8 mouse cellular contexts compared by ENCODE assay signal in the genomic region with DNA sequence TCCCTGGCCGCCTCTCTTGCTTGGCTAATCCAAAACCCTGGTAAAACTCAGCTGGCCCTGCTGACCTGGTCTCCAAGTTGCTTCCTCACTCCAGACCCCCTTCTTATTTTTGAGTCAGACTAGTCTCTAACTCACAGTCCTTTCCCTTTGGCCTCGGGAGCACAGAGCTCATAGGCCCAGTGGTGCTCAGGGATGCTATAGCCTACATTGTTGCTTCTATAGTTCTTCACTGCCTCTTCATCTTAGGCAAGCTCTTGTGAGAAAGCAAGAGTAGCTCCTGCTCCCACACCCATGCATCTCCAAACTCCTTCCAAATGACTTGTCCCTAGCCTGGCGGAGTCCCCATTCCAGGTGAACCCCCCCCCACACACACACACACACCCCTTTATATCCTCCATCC. TPM values are rescaled to one million over a fixed set of nuclear protein-coding genes. Genes with fewer than 3 reads are reported as not detected.
A peak's percentile ranks its signal among the peaks of the same experiment; 100 is the strongest.
DNase-seq lines count a peak whose midpoint lies in the region; ATAC-seq and TF ChIP-seq lines count a peak whose summit lies in the region.

No protein-coding gene starts in this region.

- peak overlapping the region; percentile 89 for H3K4me3 ChIP-seq in kidney, adult 2 months (ENCODE audit: insufficient read depth, low read depth, low read length)
- peak overlapping the region; percentile 97 for H3K4me3 ChIP-seq in bone marrow, adult 2 months (replicated peaks; ENCODE audit: control insufficient read depth, low read depth, low read length)
- peak overlapping the region; percentile 88 for H3K4me3 ChIP-seq in heart, embryonic 16.5 days (ENCODE audit: low read length)
- peak overlapping the region; percentile 91 for H3K4me3 ChIP-seq in liver, embryonic 15.5 days (replicated peaks)

- peaks cover 3% of the 10 kb centered on the region; the same call in 1 of the 2 replicates for H3K36me3 ChIP-seq in kidney, adult 2 months (ENCODE audit: control insufficient read depth, insufficient read depth, low read length)
- H3K36me3 ChIP-seq in heart, embryonic 16.5 days (ENCODE audit: control insufficient read depth, insufficient read depth), result peaks cover 18% of the 10 kb centered on the region
- peaks cover 34% of the 10 kb centered on the region for H3K36me3 ChIP-seq in liver, embryonic 15.5 days (replicated peaks)

- no peak for ATAC-seq in heart, embryonic 16.5 days (replicated peaks; ENCODE audit: extremely low read depth, insufficient read depth, low FRiP score)
- ATAC-seq in liver, embryonic 15.5 days (ENCODE audit: insufficient read depth), result no peak

- no peak overlapping the region for H3K27ac ChIP-seq in kidney, adult 2 months (ENCODE audit: insufficient read depth, low read depth, low read length)
- H3K27ac ChIP-seq in bone marrow, adult 2 months (ENCODE audit: control insufficient read depth, insufficient read depth, low read depth, low read length, poor library complexity), result no peak overlapping the region
- no peak overlapping the region for H3K27ac ChIP-seq in heart, embryonic 16.5 days (ENCODE audit: low read length)
- H3K27ac ChIP-seq in liver, embryonic 15.5 days (replicated peaks), result 0 out of 2 replicates have a peak overlapping the region, but pooled peaks have one; percentile 81

- H3K9me3 ChIP-seq in heart, embryonic 16.5 days (replicated peaks; ENCODE audit: control insufficient read depth, low read length), result no peaks in the 10 kb centered on the region
- H3K9me3 ChIP-seq in liver, embryonic 15.5 days (replicated peaks), result no peaks in the 10 kb centered on the region

- peak overlapping the region; percentile 83 for H3K4me2 ChIP-seq in heart, embryonic 16.5 days (ENCODE audit: low read depth, low read length)
- H3K4me2 ChIP-seq in liver, embryonic 15.5 days, result peak overlapping the region; percentile 84

- 45% methylated on average over 3 of the region's 3 CpGs for WGBS in kidney, adult 2 months
- WGBS in bone marrow, adult 2 months, result 67% methylated on average over 3 of the region's 3 CpGs
- WGBS in heart, embryonic 16.5 days, result 60% methylated on average over 3 of the region's 3 CpGs
- WGBS in liver, embryonic 15.5 days (ENCODE audit: insufficient replicate concordance), result 42% methylated on average over 3 of the region's 3 CpGs

- intact Hi-C loops in left cerebral cortex, postnatal 36 days (cut with DNase I), result loop anchor here (10.0 kb wide), 1 partner anchor 123 kb away; no protein-coding TSS in a partner anchor

- DNase-seq in kidney, adult 2 months, result no peak
- DNase-seq in kidney, postnatal 36 days, result no peak
- DNase-seq in spleen, postnatal 14 days (ENCODE audit: low spot score in 2 of 2), result no peak
- DNase-seq in ovary, adult 18-20 months (ENCODE audit: low spot score), result no peak
- DNase-seq in left cerebral cortex, postnatal 36 days (ENCODE audit: low spot score in 2 of 2), result no peak

- H3K27me3 ChIP-seq in kidney, adult 2 months (replicated peaks; ENCODE audit: control insufficient read depth, insufficient read depth, low read length), result no peaks in the 10 kb centered on the region
- H3K27me3 ChIP-seq in heart, embryonic 16.5 days (ENCODE audit: control insufficient read depth, insufficient read depth, low read length), result no peaks in the 10 kb centered on the region
- H3K27me3 ChIP-seq in liver, embryonic 15.5 days, result no peaks in the 10 kb centered on the region

- H3K4me1 ChIP-seq in kidney, adult 2 months (ENCODE audit: control insufficient read depth, insufficient read depth, low read length), result peaks cover 7% of the 10 kb centered on the region
- peaks cover 3% of the 10 kb centered on the region; the same call in 1 of the 2 replicates for H3K4me1 ChIP-seq in bone marrow, adult 2 months (ENCODE audit: control insufficient read depth, insufficient read depth, low read length)
- peaks cover 15% of the 10 kb centered on the region for H3K4me1 ChIP-seq in heart, embryonic 16.5 days (ENCODE audit: control insufficient read depth, insufficient read depth, low read length)
- peaks cover 64% of the 10 kb centered on the region for H3K4me1 ChIP-seq in liver, embryonic 15.5 days (replicated peaks)

- peak overlapping the region; percentile 93 for H3K9ac ChIP-seq in heart, embryonic 16.5 days (ENCODE audit: low read length)
- H3K9ac ChIP-seq in liver, embryonic 15.5 days, result peak overlapping the region; percentile 87

- TF ChIP-seq CTCF in kidney, adult 2 months (conservative IDR thresholded peaks at IDR 0.05; ENCODE audit: insufficient read depth, insufficient read length, low read depth, low read length), result no peak
- no peak for TF ChIP-seq CTCF in bone marrow, adult 2 months (IDR thresholded peaks at IDR 0.05; ENCODE audit: control insufficient read depth, insufficient read depth, low read length)

- no peak for TF ChIP-seq POLR2A in kidney, adult 2 months (IDR thresholded peaks at IDR 0.05; ENCODE audit: low read depth, low read length)
- no peak for TF ChIP-seq POLR2A in bone marrow, adult 2 months (IDR thresholded peaks at IDR 0.05; ENCODE audit: borderline replicate concordance, control insufficient read depth, low read depth, low read length)

RNA-seq across cellular contexts. Expression of gene Ndufb7, which starts 1.2 kb away (rescaled TPM):
- polyA plus RNA-seq in kidney, adult 2 months (2012; rRNA removed), result 704 and 720 TPM in 2 replicates
- polyA plus RNA-seq in bone marrow, adult 2 months (2011; ENCODE audit: insufficient read depth, insufficient read length, low replicate concordance, missing spikeins), result 240 and 480 TPM in 2 replicates
- polyA plus RNA-seq in heart, embryonic 16.5 days (2015; fragmentation: Nextera tagmentation; extraction: Ambion mirVana), result 612 and 678 TPM in 2 replicates
- 231 and 237 TPM in 2 replicates for polyA plus RNA-seq in liver, embryonic 15.5 days (2015; fragmentation: Nextera tagmentation; extraction: Ambion mirVana)
- 100 to 1,000 TPM; 134 to 156 TPM for total RNA-seq in left cerebral cortex, postnatal 36 days (2021)

RNA-seq across cellular contexts. Expression of gene Olfr370, which starts 32.1 kb away (rescaled TPM):
- not detected in 2 replicates for polyA plus RNA-seq in kidney, adult 2 months (2012; rRNA removed)
- not detected in 2 replicates for polyA plus RNA-seq in bone marrow, adult 2 months (2011; ENCODE audit: insufficient read depth, insufficient read length, low replicate concordance, missing spikeins)
- not detected in 2 replicates for polyA plus RNA-seq in heart, embryonic 16.5 days (2015; fragmentation: Nextera tagmentation; extraction: Ambion mirVana)
- polyA plus RNA-seq in liver, embryonic 15.5 days (2015; fragmentation: Nextera tagmentation; extraction: Ambion mirVana), result not detected in 2 replicates
- total RNA-seq in left cerebral cortex, postnatal 36 days (2021), result not detected

RNA-seq across cellular contexts. Expression of gene Tecr, which starts 40.1 kb away (rescaled TPM):
- polyA plus RNA-seq in kidney, adult 2 months (2012; rRNA removed), result 793 and 827 TPM in 2 replicates
- 136 and 233 TPM in 2 replicates for polyA plus RNA-seq in bone marrow, adult 2 months (2011; ENCODE audit: insufficient read depth, insufficient read length, low replicate concordance, missing spikeins)
- 372 and 402 TPM in 2 replicates for polyA plus RNA-seq in heart, embryonic 16.5 days (2015; fragmentation: Nextera tagmentation; extraction: Ambion mirVana)
- polyA plus RNA-seq in liver, embryonic 15.5 days (2015; fragmentation: Nextera tagmentation; extraction: Ambion mirVana), result 329 and 344 TPM in 2 replicates
- total RNA-seq in left cerebral cortex, postnatal 36 days (2021), result 100 to 1,000 TPM; 564 to 620 TPM

RNA-seq across cellular contexts. Expression of gene Dnajb1, which starts 40.3 kb away (rescaled TPM):
- polyA plus RNA-seq in kidney, adult 2 months (2012; rRNA removed), result 32.2 and 33.2 TPM in 2 replicates
- 23.8 and 23.9 TPM in 2 replicates for polyA plus RNA-seq in bone marrow, adult 2 months (2011; ENCODE audit: insufficient read depth, insufficient read length, low replicate concordance, missing spikeins)
- 47.8 and 49.3 TPM in 2 replicates for polyA plus RNA-seq in heart, embryonic 16.5 days (2015; fragmentation: Nextera tagmentation; extraction: Ambion mirVana)
- polyA plus RNA-seq in liver, embryonic 15.5 days (2015; fragmentation: Nextera tagmentation; extraction: Ambion mirVana), result 52.7 and 56.0 TPM in 2 replicates
- 10 to 100 TPM; 49.4 to 54.2 TPM for total RNA-seq in left cerebral cortex, postnatal 36 days (2021)
